In genomic region chr1:91249564-91250414, GRCm38 (mm10) we compare ENCODE assay signal across 8 mouse cellular contexts. TPM values are rescaled to one million over a fixed set of nuclear protein-coding genes. Genes with fewer than 3 reads are reported as not detected.
DNase-seq lines count a peak whose midpoint lies in the region; ATAC-seq and TF ChIP-seq lines count a peak whose summit lies in the region.

Ube2f (plus strand) TSS chr1:91250304.

- peak within 1 kb of the TSS; percentile 97 for H3K27ac ChIP-seq in gastrocnemius, adult 2 months
- peak within 1 kb of the TSS; percentile 89 for H3K27ac ChIP-seq in hindbrain, postnatal 0 days
- peak within 1 kb of the TSS; percentile 86 for H3K27ac ChIP-seq in left cerebral cortex, adult 2 months

- H3K36me3 ChIP-seq in hindbrain, postnatal 0 days (ENCODE audit: insufficient read depth, low read length): no peaks in the 10 kb centered on the region

- H3K9ac ChIP-seq in hindbrain, postnatal 0 days (replicated peaks; ENCODE audit: low read length): peak within 1 kb of the TSS; percentile 97

- intact Hi-C loops in gastrocnemius, adult 2 months (cut with DNase I): loop anchor here (10.0 kb wide), 1 partner anchor 135 kb away; no protein-coding TSS in a partner anchor
- intact Hi-C loops in left cerebral cortex, adult 2 months (cut with DNase I): loop anchor here (10.0 kb wide), 1 partner anchor 135 kb away; no protein-coding TSS in a partner anchor

- DNase-seq in ZHBTc4 (ENCODE audit: low read depth, low spot score): peak; percentile 98
- DNase-seq in gastrocnemius, adult 2 months: peak; percentile 95
- peak; percentile 99 for DNase-seq in hindbrain, postnatal 0 days (ENCODE audit: low spot score)
- peak; percentile 93 to 94 for DNase-seq in left cerebral cortex, adult 2 months (ENCODE audit: extremely low spot score in 1 of 2, low spot score in 2 of 2)
- DNase-seq in right cerebral cortex, adult 2 months (ENCODE audit: low spot score in 2 of 2): peak; percentile 97
- peak; percentile 91 for DNase-seq in urinary bladder, postnatal 14 days (ENCODE audit: low spot score)

- H3K4me1 ChIP-seq in hindbrain, postnatal 0 days (ENCODE audit: insufficient read depth, low read length): 0 out of 2 replicates have a peak, but pooled peaks cover 8% of the 10 kb centered on the region

- H3K4me2 ChIP-seq in hindbrain, postnatal 0 days (ENCODE audit: low read depth, low read length): peak within 1 kb of the TSS; percentile 87

- H3K27me3 ChIP-seq in hindbrain, postnatal 0 days (ENCODE audit: insufficient read depth, low read length): no peaks in the 10 kb centered on the region

- no peaks in the 10 kb centered on the region for H3K9me3 ChIP-seq in hindbrain, postnatal 0 days (ENCODE audit: low read length)

- TF ChIP-seq CTCF in gastrocnemius, adult 2 months (IDR thresholded peaks at IDR 0.05): peak; percentile 41
- TF ChIP-seq CTCF in hindbrain, postnatal 0 days (IDR thresholded peaks at IDR 0.05; ENCODE audit: low read depth): peak; percentile 78
- peak; percentile 54 for TF ChIP-seq CTCF in left cerebral cortex, adult 2 months (IDR thresholded peaks at IDR 0.05)

- under 1% methylated on average over 43 of the region's 43 CpGs for WGBS in hindbrain, postnatal 0 days

- peak; percentile 97 for ATAC-seq in common myeloid progenitor, adult 5-6 weeks (replicated peaks; ENCODE audit: low read depth, poor library complexity, severe bottlenecking)
- peak; percentile 99 for ATAC-seq in hindbrain, postnatal 0 days
- peak; percentile 94 for ATAC-seq in megakaryocyte, adult 5-6 weeks (ENCODE audit: poor library complexity, severe bottlenecking)

- peak within 1 kb of the TSS; percentile 84 for H3K4me3 ChIP-seq in gastrocnemius, adult 2 months
- H3K4me3 ChIP-seq in hindbrain, postnatal 0 days (ENCODE audit: low read length): peak within 1 kb of the TSS; percentile 95
- peak within 1 kb of the TSS; percentile 82 for H3K4me3 ChIP-seq in left cerebral cortex, adult 2 months

RNA-seq across cellular contexts. Expression of gene Ube2f, which starts in this region (rescaled TPM):
- total RNA-seq in common myeloid progenitor, adult 5-6 weeks (2017): 35.2 and 44.8 TPM in 2 replicates
- 10 to 100 TPM; 52.1 to 61.6 TPM for total RNA-seq in gastrocnemius, adult 2 months (2021)
- 34.1 and 37.1 TPM in 2 replicates for total RNA-seq in hindbrain, postnatal 0 days (2014; rRNA removed)
- polyA plus RNA-seq in hindbrain, postnatal 0 days (2015; fragmentation: Nextera tagmentation; extraction: Ambion mirVana): 46.7 and 55.5 TPM in 2 replicates
- total RNA-seq in left cerebral cortex, adult 2 months (2021): 10 to 100 TPM; 54.0 to 55.3 TPM
- 94.5 and 117 TPM in 2 replicates for total RNA-seq in megakaryocyte, adult 5-6 weeks (2015)
- 59.1 and 63.1 TPM in 2 replicates for total RNA-seq in megakaryocyte, adult 5-6 weeks (2017)

Comparison
In these comparisons a context has a peak if more than half of its experiments do, and no peak if none do; other contexts are left out.
1. Peak in every context shown above with its lines: DNase-seq, ATAC-seq, H3K4me3 ChIP-seq and H3K27ac ChIP-seq.